Mouse (Mus musculus): Measurements from ENCODE around the gene Phf21b. TPM values are rescaled to one million over a fixed set of nuclear protein-coding genes. Genes with fewer than 3 reads are reported as not detected.
A peak's percentile ranks its signal among the peaks of the same experiment; 100 is the strongest.

The Phf21b gene
- polyA plus RNA-seq, 1 experiment, result 0.18 TPM

DNA sequence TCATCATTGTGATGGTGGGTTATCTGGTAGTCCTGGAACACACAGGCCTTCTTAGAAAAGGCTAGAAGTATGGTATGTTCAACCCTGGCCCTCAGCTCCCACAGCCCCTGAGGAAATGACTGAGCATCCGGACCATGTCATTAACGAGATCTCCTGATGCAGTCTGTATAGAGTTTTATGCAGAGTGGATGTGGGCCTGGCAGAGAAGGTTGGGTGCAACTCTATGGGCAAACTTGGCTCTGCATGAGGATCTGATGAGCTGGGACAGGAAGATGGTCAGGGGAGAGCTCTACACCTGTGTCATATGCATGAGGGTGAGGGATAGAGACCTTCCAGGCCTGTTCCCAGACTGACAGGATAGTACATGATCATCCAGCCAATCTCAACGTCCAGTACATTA, 16.0 kb upstream of the Phf21b start:
- H3K36me3 ChIP-seq (ENCODE audit: control insufficient read depth, insufficient read depth), result no peaks in the 10 kb centered on the region
- H3K27me3 ChIP-seq (ENCODE audit: control insufficient read depth, insufficient read depth, insufficient read length), result peaks cover 14% of the 10 kb centered on the region
- H3K4me3 ChIP-seq, result no peak overlapping the region
- H3ac ChIP-seq (ENCODE audit: control insufficient read depth, insufficient read length), result no peak overlapping the region
- H3K4me2 ChIP-seq (ENCODE audit: low read depth), result no peak overlapping the region
- H3K79me2 ChIP-seq (ENCODE audit: control insufficient read depth, insufficient read depth), result no peaks in the 10 kb centered on the region
- TF ChIP-seq E2F4 (IDR thresholded peaks at IDR 0.05; ENCODE audit: insufficient read depth) (no peak), REST (IDR thresholded peaks at IDR 0.05; ENCODE audit: insufficient read depth, insufficient read length) (no peak), MAX (IDR thresholded peaks at IDR 0.05; ENCODE audit: low read depth) (no peak)

- no peaks in the 10 kb centered on the region for H3K36me3 ChIP-seq (ENCODE audit: control insufficient read depth, insufficient read depth)
- H3ac ChIP-seq (ENCODE audit: control insufficient read depth, insufficient read length), result no peak overlapping the region
- no peaks in the 10 kb centered on the region for H3K79me2 ChIP-seq (ENCODE audit: control insufficient read depth, insufficient read depth)
- H3K4me2 ChIP-seq (ENCODE audit: low read depth), result no peak overlapping the region
- no peak overlapping the region for H3K4me3 ChIP-seq
- TF ChIP-seq CEBPB (IDR thresholded peaks at IDR 0.05; ENCODE audit: insufficient read depth, poor library complexity, severe bottlenecking), result no peak
- TF ChIP-seq TCF12 (IDR thresholded peaks at IDR 0.05; ENCODE audit: insufficient read depth, poor library complexity, severe bottlenecking), result no peak
- TF ChIP-seq MYOD1 (IDR thresholded peaks at IDR 0.05; ENCODE audit: control insufficient read depth in 1 of 3, insufficient read length in 2 of 3, low read depth in 2 of 3), result no peak
- TF ChIP-seq MAX (IDR thresholded peaks at IDR 0.05; ENCODE audit: low read depth), result no peak
- TF ChIP-seq TCF3 (IDR thresholded peaks at IDR 0.05; ENCODE audit: insufficient read length, low read depth), result no peak
- TF ChIP-seq POLR2AphosphoS2 (IDR thresholded peaks at IDR 0.05; ENCODE audit: insufficient read length, low read depth), result no peak
- H3K27me3 ChIP-seq (ENCODE audit: control insufficient read depth, insufficient read depth, insufficient read length), result peaks cover 41% of the 10 kb centered on the region
Observed at GRCm38 (mm10) chr15:84861911-84862310, 6.1 kb upstream of the Phf21b start.

- Histone ChIP-seq H3K4me2 (ENCODE audit: low read depth) (no peak overlapping the region), H3ac (ENCODE audit: control insufficient read depth, insufficient read length) (no peak overlapping the region), H3K27me3 (ENCODE audit: control insufficient read depth, insufficient read depth, insufficient read length) (peaks cover 42% of the 10 kb centered on the region), H3K4me3 (no peak overlapping the region), H3K36me3 (ENCODE audit: control insufficient read depth, insufficient read depth) (no peaks in the 10 kb centered on the region), H3K79me2 (ENCODE audit: control insufficient read depth, insufficient read depth) (no peaks in the 10 kb centered on the region)
- TF ChIP-seq MAX (IDR thresholded peaks at IDR 0.05; ENCODE audit: low read depth) (no peak), CEBPB (IDR thresholded peaks at IDR 0.05; ENCODE audit: insufficient read depth, poor library complexity, severe bottlenecking) (no peak), SRF (IDR thresholded peaks at IDR 0.05; ENCODE audit: control insufficient read depth, insufficient read length, low read depth) (no peak)
Observed at GRCm38 (mm10) chr15:84857623-84858022, 1.8 kb upstream of the Phf21b start.

GRCm38 (mm10) chr15:84854921-84855901, 638 bp downstream of the Phf21b start:
- H3K36me3 ChIP-seq (ENCODE audit: control insufficient read depth, insufficient read depth), result no peaks in the 10 kb centered on the region
- TF ChIP-seq TCF3 (IDR thresholded peaks at IDR 0.05; ENCODE audit: insufficient read length, low read depth) (no peak), POLR2AphosphoS2 (IDR thresholded peaks at IDR 0.05; ENCODE audit: insufficient read length, low read depth) (no peak), MYOD1 (IDR thresholded peaks at IDR 0.05; ENCODE audit: control insufficient read depth in 1 of 3, insufficient read length in 2 of 3, low read depth in 2 of 3) (no peak), SRF (IDR thresholded peaks at IDR 0.05; ENCODE audit: control insufficient read depth, insufficient read length, low read depth) (no peak), USF1 (IDR thresholded peaks at IDR 0.05; ENCODE audit: low read depth) (no peak), E2F4 (IDR thresholded peaks at IDR 0.05; ENCODE audit: insufficient read depth) (no peak), POLR2A (IDR thresholded peaks at IDR 0.05; ENCODE audit: insufficient read length, low read depth) (no peak), MAX (IDR thresholded peaks at IDR 0.05; ENCODE audit: low read depth) (no peak), CEBPB (IDR thresholded peaks at IDR 0.05; ENCODE audit: insufficient read depth, poor library complexity, severe bottlenecking) (no peak), TCF12 (IDR thresholded peaks at IDR 0.05; ENCODE audit: insufficient read depth, poor library complexity, severe bottlenecking) (no peak), REST (IDR thresholded peaks at IDR 0.05; ENCODE audit: insufficient read depth, insufficient read length) (no peak), MYOG (IDR thresholded peaks at IDR 0.05; ENCODE audit: control insufficient read depth in 1 of 3, insufficient read depth in 1 of 3, insufficient read length in 2 of 3, low read depth in 2 of 3) (no peak)
- no peaks in the 10 kb centered on the region for H3K79me2 ChIP-seq (ENCODE audit: control insufficient read depth, insufficient read depth)
- H3K4me2 ChIP-seq (ENCODE audit: low read depth), result peak overlapping the region; percentile 100
- peak overlapping the region; percentile 31 for H3ac ChIP-seq (ENCODE audit: control insufficient read depth, insufficient read length)
- peak overlapping the region; percentile 33 for H3K4me3 ChIP-seq
- H3K27me3 ChIP-seq (ENCODE audit: control insufficient read depth, insufficient read depth, insufficient read length), result peaks cover 49% of the 10 kb centered on the region

DNA sequence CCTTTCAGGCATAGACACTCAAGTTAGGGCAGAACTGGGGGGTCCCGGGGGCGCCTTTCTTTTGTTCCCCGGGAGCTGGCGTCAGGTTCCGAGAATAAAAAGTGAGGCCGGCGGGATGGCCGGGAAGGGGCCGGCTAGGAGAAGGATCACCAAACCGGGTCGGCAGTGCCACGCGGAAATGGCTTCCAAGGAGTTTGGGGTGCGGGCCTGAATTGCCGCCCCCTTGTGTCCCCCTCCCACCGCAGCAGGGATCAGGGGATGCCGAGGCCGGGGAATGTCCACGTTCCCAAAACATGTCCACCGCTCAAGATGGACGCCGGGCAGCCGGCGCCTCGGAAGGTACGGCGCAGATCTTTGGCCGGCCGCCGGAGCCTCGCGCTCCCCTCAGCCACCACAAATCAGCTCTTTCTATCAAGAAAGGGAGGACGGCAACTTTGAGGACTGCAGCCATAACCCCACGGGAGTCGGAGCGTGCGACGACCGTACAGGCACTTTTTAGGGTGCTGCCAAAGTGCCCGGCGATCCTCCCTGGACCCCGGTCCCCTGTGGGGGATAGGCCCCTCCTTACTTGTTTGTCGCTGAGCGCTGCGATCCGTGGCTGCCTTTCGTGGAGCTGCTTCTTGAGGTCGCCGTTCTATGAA, 1.6 kb downstream of the Phf21b start:
- H3K79me2 ChIP-seq (ENCODE audit: control insufficient read depth, insufficient read depth), result no peaks in the 10 kb centered on the region
- H3K4me2 ChIP-seq (ENCODE audit: low read depth), result peak overlapping the region; percentile 100
- TF ChIP-seq E2F4 (IDR thresholded peaks at IDR 0.05; ENCODE audit: insufficient read depth) (no peak), TCF12 (IDR thresholded peaks at IDR 0.05; ENCODE audit: insufficient read depth, poor library complexity, severe bottlenecking) (no peak), USF1 (IDR thresholded peaks at IDR 0.05; ENCODE audit: low read depth) (no peak), MYOG (IDR thresholded peaks at IDR 0.05; ENCODE audit: control insufficient read depth in 1 of 3, insufficient read depth in 1 of 3, insufficient read length in 2 of 3, low read depth in 2 of 3) (no peak), REST (IDR thresholded peaks at IDR 0.05; ENCODE audit: insufficient read depth, insufficient read length) (no peak), CEBPB (IDR thresholded peaks at IDR 0.05; ENCODE audit: insufficient read depth, poor library complexity, severe bottlenecking) (no peak), POLR2A (IDR thresholded peaks at IDR 0.05; ENCODE audit: insufficient read length, low read depth) (no peak), MAX (IDR thresholded peaks at IDR 0.05; ENCODE audit: low read depth) (no peak), TCF3 (IDR thresholded peaks at IDR 0.05; ENCODE audit: insufficient read length, low read depth) (no peak), MYOD1 (IDR thresholded peaks at IDR 0.05; ENCODE audit: control insufficient read depth in 1 of 3, insufficient read length in 2 of 3, low read depth in 2 of 3) (no peak), SRF (IDR thresholded peaks at IDR 0.05; ENCODE audit: control insufficient read depth, insufficient read length, low read depth) (no peak), POLR2AphosphoS2 (IDR thresholded peaks at IDR 0.05; ENCODE audit: insufficient read length, low read depth) (no peak)
- H3K4me3 ChIP-seq, result peak overlapping the region; percentile 33
- H3ac ChIP-seq (ENCODE audit: control insufficient read depth, insufficient read length), result no peak overlapping the region
- H3K27me3 ChIP-seq (ENCODE audit: control insufficient read depth, insufficient read depth, insufficient read length), result peaks cover 57% of the 10 kb centered on the region
- H3K36me3 ChIP-seq (ENCODE audit: control insufficient read depth, insufficient read depth), result no peaks in the 10 kb centered on the region
